Mouse (Mus musculus) thymus, postnatal 14 days (tissue): ENCODE data around the gene Nrp2.

Experiments
- DNase-seq: peaks from one replicate; pipeline ENCODE4 v3.0.0; 2021

Nrp2 gene

DNA sequence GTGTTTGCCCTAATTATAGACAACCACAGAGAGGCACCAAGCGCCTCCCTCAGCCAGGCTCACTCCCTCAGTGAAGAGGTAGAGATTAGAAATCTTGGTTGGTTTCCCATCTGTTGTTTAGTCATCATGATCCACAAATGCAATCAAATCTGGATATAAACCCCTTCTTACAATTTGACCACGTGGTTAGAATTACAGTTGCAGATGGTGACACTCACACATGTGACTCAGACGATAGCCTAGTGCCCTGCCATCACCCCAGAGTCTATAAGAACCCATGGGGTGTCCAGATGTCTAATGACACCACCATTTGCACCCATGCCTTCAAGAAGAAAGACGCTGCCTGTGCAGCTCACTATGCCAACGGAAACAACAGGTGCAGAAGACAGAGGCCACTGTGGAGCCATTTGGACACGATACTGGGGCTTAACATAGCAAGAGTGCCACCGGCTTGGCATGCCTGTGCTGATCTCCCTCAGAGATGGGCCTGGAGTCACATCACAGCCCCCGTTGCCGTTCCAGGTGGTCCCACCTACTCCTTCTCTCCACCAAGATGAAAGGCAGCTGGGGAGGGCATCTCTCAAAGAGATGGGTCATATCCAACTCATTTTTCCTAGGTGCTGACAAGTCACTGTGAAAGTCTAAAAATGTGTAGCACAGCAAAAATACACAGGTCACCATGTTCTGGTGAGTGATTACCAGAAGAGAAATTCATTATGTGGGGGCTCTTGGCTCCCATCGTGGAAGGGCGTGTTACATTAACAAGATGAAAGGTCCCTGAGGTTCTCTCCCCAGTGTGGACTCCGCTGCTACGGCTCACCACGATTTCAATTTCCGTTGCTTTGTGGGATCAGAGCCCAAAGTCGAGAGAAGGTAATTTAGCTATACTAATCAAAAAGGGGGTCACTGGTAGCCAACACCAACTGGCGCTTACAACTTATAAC lies 123.0 kb downstream of the Nrp2 start:
- no peak for DNase-seq

DNA sequence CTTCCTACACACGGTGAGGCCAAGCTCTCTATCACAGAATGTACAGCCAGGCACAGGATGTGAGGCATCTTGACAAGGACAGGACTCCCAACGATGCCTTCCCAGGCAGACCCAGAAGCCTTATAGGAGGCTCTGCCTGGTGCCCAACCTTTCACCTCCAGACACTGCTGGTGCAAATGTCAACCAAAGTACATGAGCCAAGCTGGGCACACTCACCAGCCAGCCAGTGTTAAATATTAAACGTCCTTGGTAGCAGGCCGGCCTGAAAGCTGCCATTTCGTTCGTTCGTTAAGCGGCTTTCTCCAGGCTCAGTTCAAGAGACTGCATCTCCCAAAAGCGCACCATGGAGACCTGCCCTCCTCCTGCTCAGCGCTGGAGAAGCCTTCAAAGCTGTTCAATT lies 124.2 kb downstream of the Nrp2 start:
- DNase-seq: no peak

DNA sequence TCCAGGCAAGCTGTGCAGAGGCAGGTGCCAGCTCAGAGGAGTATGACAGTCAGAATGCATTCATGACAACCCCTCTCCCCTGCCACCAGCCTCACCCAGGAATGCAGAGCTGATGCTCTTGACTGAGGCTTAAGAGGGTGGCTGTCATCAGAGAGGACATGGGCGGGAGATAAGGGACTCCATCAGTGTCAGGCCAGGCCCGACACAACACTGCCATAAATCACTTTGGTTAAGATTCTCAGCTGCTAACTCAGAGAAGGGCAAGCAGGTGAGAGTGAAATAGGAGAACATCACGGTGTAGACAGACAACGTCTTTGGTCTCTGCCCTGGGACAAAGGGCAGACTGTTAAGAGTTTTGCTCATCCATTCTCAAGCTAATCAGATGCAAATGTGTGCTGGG lies 125.1 kb downstream of the Nrp2 start:
- DNase-seq: no peak

GRCm38 (mm10) chr1:62829690-62830417 lies 126.8 kb downstream of the Nrp2 start:
- peak; percentile 18 for DNase-seq

DNA sequence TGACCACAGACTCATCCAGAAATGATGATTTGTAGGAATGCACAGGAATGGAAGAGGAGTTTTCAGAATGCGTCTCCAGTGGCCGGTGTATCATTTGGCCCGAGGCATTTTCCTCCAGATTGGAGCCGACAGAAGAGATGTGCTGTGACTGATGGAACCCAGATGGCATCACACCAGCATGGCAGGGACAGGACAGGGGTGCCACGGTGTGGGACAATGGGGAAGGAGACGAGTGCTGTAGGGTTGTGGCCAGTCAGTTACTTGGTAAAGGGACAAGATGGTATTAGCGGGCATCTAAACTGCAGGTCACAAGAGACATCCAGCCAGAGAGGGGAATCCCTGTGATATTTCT lies 127.3 kb downstream of the Nrp2 start:
- DNase-seq: no peak

DNA sequence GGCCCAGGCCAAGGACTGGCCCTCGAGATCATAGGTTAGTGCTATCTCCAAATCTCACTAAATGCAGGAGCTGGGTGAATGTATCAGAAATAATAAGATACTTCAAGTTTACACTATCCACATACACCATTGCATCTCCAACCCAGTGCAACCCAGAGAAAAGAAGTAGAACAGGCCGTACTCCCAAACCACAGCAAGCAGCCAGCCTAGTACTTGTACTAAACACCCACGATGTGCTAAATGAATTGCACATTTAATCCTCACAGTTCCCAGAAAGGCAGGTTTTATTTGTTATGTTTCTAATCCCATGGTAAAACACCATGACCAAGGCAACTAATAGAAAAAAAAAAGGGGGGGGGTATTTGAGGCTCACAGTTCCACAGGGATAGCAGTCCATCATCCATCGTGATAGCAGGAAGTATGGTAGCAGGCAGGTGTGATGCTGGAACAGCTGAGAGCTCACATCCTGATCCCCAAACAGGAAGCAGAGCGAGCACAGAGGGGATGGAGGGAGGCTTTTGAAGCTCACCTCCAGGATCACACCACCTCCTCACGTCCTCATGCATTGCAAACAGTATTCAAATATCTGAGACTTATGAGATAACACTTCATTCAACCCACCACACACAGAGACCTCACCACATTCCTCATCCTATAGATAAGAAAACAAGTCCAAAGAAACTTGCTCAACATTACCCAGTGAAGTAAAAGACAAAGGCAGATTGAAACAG lies 128.8 kb downstream of the Nrp2 start:
- no peak for DNase-seq

DNA sequence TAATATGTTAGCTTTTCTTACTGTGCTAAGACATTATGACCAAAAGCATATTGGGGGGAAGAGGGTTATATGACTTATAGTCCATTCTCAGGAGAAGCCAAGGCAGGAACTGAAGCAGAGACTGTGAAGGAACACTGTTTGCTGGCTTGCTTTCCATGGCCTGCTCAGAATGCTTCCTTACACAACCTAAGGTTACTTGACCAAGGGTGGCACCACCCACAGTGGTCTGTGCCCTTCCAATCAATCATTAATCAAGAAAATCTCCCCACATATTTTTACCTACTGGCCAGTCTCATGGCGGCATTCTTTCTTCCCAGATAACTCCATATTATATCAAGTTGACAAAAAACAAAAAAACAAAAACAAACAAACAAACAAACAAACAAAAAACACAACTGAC lies 130.3 kb downstream of the Nrp2 start:
- DNase-seq: no peak

- DNase-seq: no peak
Observed at GRCm38 (mm10) chr1:62834443-62835185, 131.5 kb downstream of the Nrp2 start.

DNA sequence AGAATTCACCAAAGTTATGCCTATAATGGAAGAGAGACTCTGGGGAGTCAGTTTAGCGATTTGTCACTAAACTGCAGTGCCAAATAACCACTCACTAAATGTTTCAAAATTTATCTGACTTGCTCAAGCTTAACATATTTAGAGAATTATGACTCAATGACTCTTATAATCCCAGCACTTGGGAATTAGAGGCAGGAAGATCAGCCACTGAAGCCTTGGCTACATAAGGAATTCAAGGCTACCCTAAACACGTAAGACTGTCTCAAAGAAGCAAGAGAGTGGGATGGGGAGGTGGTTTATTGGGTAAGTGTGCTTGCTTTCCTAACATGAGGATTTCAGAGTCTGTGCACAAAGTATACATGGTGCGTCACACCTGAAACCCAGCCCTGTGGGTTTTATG lies 135.0 kb downstream of the Nrp2 start:
- no peak for DNase-seq

- no peak for DNase-seq
Observed at GRCm38 (mm10) chr1:62838631-62839030, 135.5 kb downstream of the Nrp2 start.

GRCm38 (mm10) chr1:62843215-62843614 lies 140.1 kb downstream of the Nrp2 start:
- DNase-seq: no peak

DNA sequence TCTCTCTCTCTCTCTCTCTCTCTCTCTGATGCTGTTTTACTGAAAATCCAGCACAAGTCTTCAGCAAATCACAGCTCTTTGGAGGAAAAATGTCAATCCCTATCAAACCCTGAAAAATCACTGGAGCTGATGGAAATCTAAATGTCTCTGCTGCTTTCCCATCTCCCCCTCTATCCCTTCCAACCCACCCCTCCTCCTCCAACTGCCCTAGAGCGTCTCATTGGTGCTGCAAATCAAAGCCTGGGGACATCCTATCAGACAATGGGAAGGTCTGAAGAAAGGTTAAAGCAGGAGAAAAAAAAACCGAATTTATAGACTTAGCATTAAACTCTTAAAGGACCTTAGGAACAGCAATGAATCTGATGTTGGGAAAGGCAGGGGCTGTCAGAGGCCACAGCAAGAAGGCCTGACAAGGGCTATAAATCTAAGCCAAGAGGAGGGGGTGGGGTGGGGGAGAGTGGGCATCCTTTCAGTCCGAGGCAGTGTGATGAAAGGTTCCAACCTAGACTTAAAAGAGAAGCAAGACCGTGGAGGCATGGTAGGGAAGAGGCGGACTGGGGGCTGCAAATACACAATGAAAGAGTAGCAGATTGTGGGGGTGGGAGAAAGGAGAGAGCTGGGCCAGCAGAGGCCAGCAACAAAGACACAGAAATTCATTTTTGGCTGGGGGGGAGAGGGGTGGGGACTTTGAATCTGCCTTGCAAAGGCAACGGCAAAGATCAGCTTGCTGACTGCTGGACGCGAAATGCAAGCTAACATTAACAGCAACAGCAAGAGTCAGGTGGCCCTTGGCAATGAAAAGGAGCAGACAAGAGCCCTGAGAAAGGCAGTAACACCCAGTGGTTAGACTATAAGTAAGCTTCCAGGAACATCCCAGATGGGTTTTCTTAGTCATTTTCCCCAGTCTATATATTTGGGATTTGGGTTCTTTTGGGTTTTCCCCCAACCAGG lies 148.2 kb downstream of the Nrp2 start:
- DNase-seq: no peak

GRCm38 (mm10) chr1:62853362-62853761 lies 150.3 kb downstream of the Nrp2 start:
- no peak for DNase-seq

DNA sequence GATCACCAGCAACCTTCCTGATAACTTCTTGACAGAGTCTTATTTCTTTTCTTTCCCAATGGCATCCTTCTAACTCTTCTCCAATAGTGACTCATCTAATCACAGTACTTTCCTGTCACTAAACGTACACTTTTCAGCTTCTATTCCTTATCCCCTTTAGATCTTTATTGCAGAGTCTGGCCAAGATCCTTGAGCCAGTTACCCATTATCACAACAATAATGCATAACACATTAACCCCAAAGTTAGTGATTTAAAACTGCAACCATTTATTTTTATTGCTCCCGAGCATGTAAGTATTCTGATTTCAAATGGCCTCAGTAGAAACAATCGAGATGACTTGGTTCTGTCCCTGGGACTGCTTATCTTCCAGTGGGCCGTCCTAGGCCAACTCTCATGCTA lies 150.9 kb downstream of the Nrp2 start:
- DNase-seq: no peak

DNA sequence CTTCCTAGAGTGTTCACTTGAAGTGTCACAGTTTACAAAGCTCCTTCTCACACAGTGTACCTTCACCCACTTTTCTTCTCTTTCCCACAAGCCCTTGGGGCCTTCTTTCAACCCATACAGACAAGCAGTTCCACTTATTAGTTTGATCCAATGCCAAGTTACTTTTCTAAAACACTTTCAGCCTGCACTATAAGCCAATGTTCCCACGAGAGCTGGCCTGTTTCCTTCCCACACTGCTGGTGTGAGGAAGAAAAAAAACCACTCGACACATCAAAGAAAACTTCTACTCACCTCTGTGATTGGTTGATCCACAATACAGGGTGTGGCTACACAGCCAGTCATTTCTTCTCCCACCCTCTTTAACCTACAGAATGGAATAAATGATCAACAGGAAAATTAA lies 156.0 kb downstream of the Nrp2 start:
- DNase-seq: no peak

- DNase-seq: no peak
Observed at GRCm38 (mm10) chr1:62859556-62860300, 156.6 kb downstream of the Nrp2 start.

DNA sequence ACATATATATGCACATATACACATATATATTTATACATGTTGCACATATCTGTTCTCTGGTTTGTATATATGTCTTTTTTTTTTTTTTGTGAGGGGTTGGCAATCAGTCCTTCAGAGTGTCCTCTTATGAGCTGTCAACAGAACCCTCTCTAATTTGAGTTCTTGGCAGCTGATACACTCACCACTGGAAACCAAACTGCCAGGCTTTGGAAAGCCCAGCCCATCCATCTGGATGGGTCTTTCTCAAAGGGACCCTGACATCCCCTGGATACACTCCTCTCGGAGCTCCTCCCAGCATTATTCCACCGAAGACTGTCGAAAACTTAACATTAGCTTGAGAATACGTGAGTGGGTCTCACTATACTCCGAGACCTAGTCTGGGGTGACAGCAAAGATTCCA lies 157.2 kb downstream of the Nrp2 start:
- DNase-seq: no peak

GRCm38 (mm10) chr1:62860788-62861187 lies 157.7 kb downstream of the Nrp2 start:
- no peak for DNase-seq
